Mouse (Mus musculus) cerebellum, adult 2 months (tissue): Measurements from ENCODE around the gene Pdcd6.

ENCODE experiments used
- CTCF ChIP-seq: fragments of 200-500 bp; IDR thresholded peaks from 2 replicates; pipeline ENCODE4 v1.5.1; 2011; ENCODE audit warnings: low read depth, mild to moderate bottlenecking, control low read depth, low read length, moderate library complexity, borderline replicate concordance; ENCODE audit not compliant: insufficient read depth
- POLR2A ChIP-seq: fragments of 200-500 bp; IDR thresholded peaks from 2 replicates; pipeline ENCODE4 v1.6.1; 2011; ENCODE audit warnings: low read length, control low read depth, borderline replicate concordance; ENCODE audit not compliant: insufficient read depth

DNA sequence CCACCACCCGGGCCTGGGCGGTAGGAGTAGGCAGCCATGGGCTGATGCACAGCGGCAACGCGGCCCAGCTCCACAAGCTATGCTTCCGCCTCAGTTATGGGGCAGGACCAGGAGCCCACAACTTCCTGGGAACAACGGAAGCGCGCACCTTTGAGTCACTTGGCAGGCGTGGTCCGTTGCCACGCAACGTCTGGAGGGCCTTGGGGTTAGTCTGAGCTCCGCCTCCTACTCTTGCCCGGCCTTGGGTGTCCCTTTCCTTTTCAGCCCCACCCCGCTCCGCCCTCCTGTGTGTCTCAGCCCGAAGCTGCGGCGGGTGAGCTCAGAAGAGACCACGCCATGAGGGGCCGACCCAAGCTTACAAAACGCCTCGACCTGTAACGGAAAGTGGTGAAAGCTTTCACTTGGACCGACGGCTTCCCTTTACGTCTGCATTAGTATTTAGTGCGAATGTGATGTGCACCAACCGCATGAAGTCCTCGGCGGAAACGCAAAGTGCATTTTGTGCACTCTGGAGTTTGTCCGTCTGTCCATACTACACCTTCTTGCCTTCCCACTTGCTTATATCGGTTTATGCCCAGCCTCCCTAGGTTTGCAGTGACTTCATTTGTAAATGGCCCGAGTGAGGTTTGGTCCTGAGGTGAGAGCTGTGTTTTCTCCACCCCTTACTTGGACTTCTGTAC lies at the start of gene Pdcd6:
- TF ChIP-seq CTCF (no peak), POLR2A (peak; percentile 52; the same call in 1 of the 2 replicates)
